Mouse (Mus musculus): ENCODE results near the gene Slc41a2. TPM values are rescaled to one million over a fixed set of nuclear protein-coding genes. Genes with fewer than 3 reads are reported as not detected.

Gene Slc41a2
- polyA plus RNA-seq, 1 experiment from 2014 or later, result 0.81 TPM

- no peak overlapping the region for H3K9ac ChIP-seq (replicated peaks; ENCODE audit: low read length)
- H3K36me3 ChIP-seq (replicated peaks; ENCODE audit: control insufficient read depth, insufficient read depth, low read depth, low read length), result no peaks in the 10 kb centered on the region
- H3K9me3 ChIP-seq (replicated peaks; ENCODE audit: control insufficient read depth, low read length), result no peaks in the 10 kb centered on the region
- no peak overlapping the region for H3K27ac ChIP-seq (replicated peaks; ENCODE audit: low read depth, low read length)
- H3K27me3 ChIP-seq (ENCODE audit: control insufficient read depth, insufficient read depth, low read length), result peaks cover 2% of the 10 kb centered on the region; the same call in 1 of the 2 replicates
- WGBS, result 33% methylated on average over 9 of the region's 9 CpGs
- no peak for ATAC-seq (replicated peaks; ENCODE audit: insufficient number of reproducible peaks, low FRiP score, low TSS enrichment, low read depth)
- H3K4me1 ChIP-seq (ENCODE audit: control insufficient read depth, insufficient read depth, low read length), result no peaks in the 10 kb centered on the region
- no peak overlapping the region for H3K4me2 ChIP-seq (ENCODE audit: low read depth, low read length)
- peak; percentile 69 for DNase-seq (ENCODE audit: low spot score)
- no peak overlapping the region for H3K4me3 ChIP-seq (ENCODE audit: low read depth, low read length)
These were observed 42.9 kb downstream of the Slc41a2 start for GRCm38 (mm10) chr10:83294746-83295145.

DNA sequence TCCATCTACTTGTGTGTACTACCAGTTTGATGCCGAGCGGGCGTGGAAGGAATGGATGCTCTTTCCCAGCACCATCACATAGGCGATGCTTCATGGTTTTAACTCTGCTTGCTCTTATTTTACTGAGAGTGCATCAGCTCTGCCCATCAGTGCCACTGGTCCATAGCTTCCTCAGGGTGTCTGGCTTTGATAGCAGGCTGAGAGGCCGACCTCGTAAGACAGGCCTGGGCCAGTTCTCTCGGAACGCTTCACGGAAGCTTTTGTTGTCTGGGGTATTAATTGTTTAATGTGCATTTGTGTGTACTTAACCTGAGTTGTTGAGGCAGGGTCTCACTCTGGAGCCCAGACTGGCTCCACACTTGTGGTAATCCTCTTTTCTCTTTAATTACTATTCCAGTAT lies 44.3 kb downstream of the Slc41a2 start:
- H3K4me2 ChIP-seq (ENCODE audit: low read depth, low read length), result no peak overlapping the region
- peaks cover 2% of the 10 kb centered on the region; the same call in 1 of the 2 replicates for H3K27me3 ChIP-seq (ENCODE audit: control insufficient read depth, insufficient read depth, low read length)
- H3K36me3 ChIP-seq (replicated peaks; ENCODE audit: control insufficient read depth, insufficient read depth, low read depth, low read length), result no peaks in the 10 kb centered on the region
- H3K4me1 ChIP-seq (ENCODE audit: control insufficient read depth, insufficient read depth, low read length), result no peaks in the 10 kb centered on the region
- ATAC-seq (replicated peaks; ENCODE audit: insufficient number of reproducible peaks, low FRiP score, low TSS enrichment, low read depth), result no peak
- H3K9me3 ChIP-seq (replicated peaks; ENCODE audit: control insufficient read depth, low read length), result no peaks in the 10 kb centered on the region
- H3K4me3 ChIP-seq (ENCODE audit: low read depth, low read length), result no peak overlapping the region
- H3K9ac ChIP-seq (replicated peaks; ENCODE audit: low read length), result no peak overlapping the region
- no peak overlapping the region for H3K27ac ChIP-seq (replicated peaks; ENCODE audit: low read depth, low read length)
- WGBS, result 86% methylated on average over 9 of the region's 9 CpGs
- DNase-seq (ENCODE audit: low spot score), result no peak

- Histone ChIP-seq H3K4me3 (ENCODE audit: low read depth, low read length) (no peak overlapping the region), H3K4me1 (ENCODE audit: control insufficient read depth, insufficient read depth, low read length) (no peaks in the 10 kb centered on the region), H3K9ac (replicated peaks; ENCODE audit: low read length) (no peak overlapping the region), H3K9me3 (replicated peaks; ENCODE audit: control insufficient read depth, low read length) (no peaks in the 10 kb centered on the region), H3K27ac (replicated peaks; ENCODE audit: low read depth, low read length) (no peak overlapping the region), H3K36me3 (replicated peaks; ENCODE audit: control insufficient read depth, insufficient read depth, low read depth, low read length) (no peaks in the 10 kb centered on the region), H3K27me3 (ENCODE audit: control insufficient read depth, insufficient read depth, low read length) (peaks cover 2% of the 10 kb centered on the region; the same call in 1 of the 2 replicates), H3K4me2 (ENCODE audit: low read depth, low read length) (no peak overlapping the region)
- DNase-seq (ENCODE audit: low spot score) (no peak), ATAC-seq (replicated peaks; ENCODE audit: insufficient number of reproducible peaks, low FRiP score, low TSS enrichment, low read depth) (no peak)
- WGBS, result 88% methylated on average over 11 of the region's 11 CpGs
These were observed 46.0 kb downstream of the Slc41a2 start for GRCm38 (mm10) chr10:83291731-83292130.

DNA sequence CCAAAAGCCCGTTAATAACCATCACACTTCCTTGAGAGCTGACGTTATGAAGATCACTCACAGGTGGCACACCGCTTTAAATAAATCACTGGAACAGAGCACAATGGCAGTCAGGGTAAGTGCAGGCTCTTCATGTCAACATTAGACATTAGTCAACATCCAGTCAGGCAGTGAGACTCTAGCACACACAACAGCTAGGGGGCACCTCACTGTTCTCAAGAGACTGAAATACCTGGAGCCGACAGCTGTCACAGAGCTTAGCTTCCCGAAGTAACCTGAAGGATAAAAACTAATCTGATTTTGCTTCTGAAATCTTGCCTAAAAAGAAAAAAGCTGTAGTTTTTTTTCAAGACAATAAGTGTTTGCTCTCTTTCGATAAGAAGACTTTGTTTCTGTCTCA lies 49.9 kb downstream of the Slc41a2 start:
- H3K4me1 ChIP-seq (ENCODE audit: control insufficient read depth, insufficient read depth, low read length), result no peaks in the 10 kb centered on the region
- no peak for ATAC-seq (replicated peaks; ENCODE audit: insufficient number of reproducible peaks, low FRiP score, low TSS enrichment, low read depth)
- no peaks in the 10 kb centered on the region for H3K9me3 ChIP-seq (replicated peaks; ENCODE audit: control insufficient read depth, low read length)
- H3K9ac ChIP-seq (replicated peaks; ENCODE audit: low read length), result no peak overlapping the region
- H3K4me2 ChIP-seq (ENCODE audit: low read depth, low read length), result no peak overlapping the region
- no peak for DNase-seq (ENCODE audit: low spot score)
- no peaks in the 10 kb centered on the region for H3K27me3 ChIP-seq (ENCODE audit: control insufficient read depth, insufficient read depth, low read length)
- no peaks in the 10 kb centered on the region for H3K36me3 ChIP-seq (replicated peaks; ENCODE audit: control insufficient read depth, insufficient read depth, low read depth, low read length)
- H3K4me3 ChIP-seq (ENCODE audit: low read depth, low read length), result no peak overlapping the region
- WGBS, result 74% methylated on average over 6 of the region's 6 CpGs
- no peak overlapping the region for H3K27ac ChIP-seq (replicated peaks; ENCODE audit: low read depth, low read length)

GRCm38 (mm10) chr10:83286399-83286798 lies 51.3 kb downstream of the Slc41a2 start:
- Histone ChIP-seq H3K4me1 (ENCODE audit: control insufficient read depth, insufficient read depth, low read length) (no peaks in the 10 kb centered on the region), H3K36me3 (replicated peaks; ENCODE audit: control insufficient read depth, insufficient read depth, low read depth, low read length) (no peaks in the 10 kb centered on the region), H3K27ac (replicated peaks; ENCODE audit: low read depth, low read length) (no peak overlapping the region), H3K4me3 (ENCODE audit: low read depth, low read length) (no peak overlapping the region), H3K9ac (replicated peaks; ENCODE audit: low read length) (no peak overlapping the region), H3K27me3 (ENCODE audit: control insufficient read depth, insufficient read depth, low read length) (no peaks in the 10 kb centered on the region), H3K4me2 (ENCODE audit: low read depth, low read length) (no peak overlapping the region), H3K9me3 (replicated peaks; ENCODE audit: control insufficient read depth, low read length) (no peaks in the 10 kb centered on the region)
- no peak for DNase-seq (ENCODE audit: low spot score)
- 62% methylated on average over 7 of the region's 7 CpGs for WGBS
- ATAC-seq (replicated peaks; ENCODE audit: insufficient number of reproducible peaks, low FRiP score, low TSS enrichment, low read depth), result no peak

DNA sequence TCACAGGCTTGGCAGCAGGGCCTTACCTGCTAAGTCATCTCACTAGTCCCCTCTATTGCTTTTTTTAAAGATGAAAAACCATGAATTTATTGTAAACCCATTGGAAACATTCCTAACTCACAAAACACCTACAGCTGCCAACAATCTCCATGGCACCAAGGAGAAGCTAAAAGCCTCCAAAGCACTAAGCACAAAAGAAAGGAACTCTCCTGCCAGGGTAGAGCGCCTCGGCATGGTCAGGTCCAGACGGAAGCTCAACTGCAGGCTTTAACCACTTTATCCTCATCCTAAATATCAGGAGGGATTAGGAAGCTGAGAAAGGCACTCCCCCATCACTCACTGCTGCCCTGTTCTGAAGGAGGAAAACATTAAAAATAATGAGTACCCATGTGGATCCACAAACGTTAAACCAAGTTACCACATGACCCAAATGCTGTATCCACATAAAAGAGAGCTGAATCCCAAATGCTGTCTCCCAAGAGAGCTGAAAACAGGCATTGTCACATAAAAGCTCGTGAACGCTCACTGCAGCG lies 51.9 kb downstream of the Slc41a2 start:
- Histone ChIP-seq H3K36me3 (replicated peaks; ENCODE audit: control insufficient read depth, insufficient read depth, low read depth, low read length) (no peaks in the 10 kb centered on the region), H3K4me1 (ENCODE audit: control insufficient read depth, insufficient read depth, low read length) (no peaks in the 10 kb centered on the region), H3K27ac (replicated peaks; ENCODE audit: low read depth, low read length) (no peak overlapping the region), H3K27me3 (ENCODE audit: control insufficient read depth, insufficient read depth, low read length) (no peaks in the 10 kb centered on the region), H3K4me3 (ENCODE audit: low read depth, low read length) (no peak overlapping the region), H3K9me3 (replicated peaks; ENCODE audit: control insufficient read depth, low read length) (no peaks in the 10 kb centered on the region), H3K4me2 (ENCODE audit: low read depth, low read length) (no peak overlapping the region), H3K9ac (replicated peaks; ENCODE audit: low read length) (no peak overlapping the region)
- DNase-seq (ENCODE audit: low spot score) (no peak), ATAC-seq (replicated peaks; ENCODE audit: insufficient number of reproducible peaks, low FRiP score, low TSS enrichment, low read depth) (no peak)
- 75% methylated on average over 7 of the region's 7 CpGs for WGBS

GRCm38 (mm10) chr10:83284916-83285315 lies 52.8 kb downstream of the Slc41a2 start:
- ATAC-seq (replicated peaks; ENCODE audit: insufficient number of reproducible peaks, low FRiP score, low TSS enrichment, low read depth) (no peak), DNase-seq (ENCODE audit: low spot score) (no peak)
- H3K36me3 ChIP-seq (replicated peaks; ENCODE audit: control insufficient read depth, insufficient read depth, low read depth, low read length), result no peaks in the 10 kb centered on the region
- no peak overlapping the region for H3K27ac ChIP-seq (replicated peaks; ENCODE audit: low read depth, low read length)
- H3K9ac ChIP-seq (replicated peaks; ENCODE audit: low read length), result no peak overlapping the region; the same call in 1 of the 2 replicates
- no peaks in the 10 kb centered on the region for H3K9me3 ChIP-seq (replicated peaks; ENCODE audit: control insufficient read depth, low read length)
- 93% methylated on average over 4 of the region's 4 CpGs for WGBS
- H3K27me3 ChIP-seq (ENCODE audit: control insufficient read depth, insufficient read depth, low read length), result no peaks in the 10 kb centered on the region
- H3K4me3 ChIP-seq (ENCODE audit: low read depth, low read length), result no peak overlapping the region
- no peak overlapping the region for H3K4me2 ChIP-seq (ENCODE audit: low read depth, low read length)
- no peaks in the 10 kb centered on the region for H3K4me1 ChIP-seq (ENCODE audit: control insufficient read depth, insufficient read depth, low read length)

- no peaks in the 10 kb centered on the region for H3K4me1 ChIP-seq (ENCODE audit: control insufficient read depth, insufficient read depth, low read length)
- no peaks in the 10 kb centered on the region for H3K36me3 ChIP-seq (replicated peaks; ENCODE audit: control insufficient read depth, insufficient read depth, low read depth, low read length)
- ATAC-seq (replicated peaks; ENCODE audit: insufficient number of reproducible peaks, low FRiP score, low TSS enrichment, low read depth), result no peak
- H3K4me3 ChIP-seq (ENCODE audit: low read depth, low read length), result no peak overlapping the region
- WGBS, result 40% methylated on average over 13 of the region's 13 CpGs
- H3K4me2 ChIP-seq (ENCODE audit: low read depth, low read length), result no peak overlapping the region
- no peaks in the 10 kb centered on the region for H3K27me3 ChIP-seq (ENCODE audit: control insufficient read depth, insufficient read depth, low read length)
- no peak for DNase-seq (ENCODE audit: low spot score)
- no peaks in the 10 kb centered on the region for H3K9me3 ChIP-seq (replicated peaks; ENCODE audit: control insufficient read depth, low read length)
- H3K27ac ChIP-seq (replicated peaks; ENCODE audit: low read depth, low read length), result no peak overlapping the region
- no peak overlapping the region for H3K9ac ChIP-seq (replicated peaks; ENCODE audit: low read length)
These were observed 71.0 kb downstream of the Slc41a2 start for GRCm38 (mm10) chr10:83266731-83267130.
